Mouse (Mus musculus): ENCODE data around the gene Pdpr. TPM values are rescaled to one million over a fixed set of nuclear protein-coding genes. Genes with fewer than 3 reads are reported as not detected.

The Pdpr gene
- polyA plus RNA-seq, 1 experiment from 2014 or later = 14.7 TPM

DNA sequence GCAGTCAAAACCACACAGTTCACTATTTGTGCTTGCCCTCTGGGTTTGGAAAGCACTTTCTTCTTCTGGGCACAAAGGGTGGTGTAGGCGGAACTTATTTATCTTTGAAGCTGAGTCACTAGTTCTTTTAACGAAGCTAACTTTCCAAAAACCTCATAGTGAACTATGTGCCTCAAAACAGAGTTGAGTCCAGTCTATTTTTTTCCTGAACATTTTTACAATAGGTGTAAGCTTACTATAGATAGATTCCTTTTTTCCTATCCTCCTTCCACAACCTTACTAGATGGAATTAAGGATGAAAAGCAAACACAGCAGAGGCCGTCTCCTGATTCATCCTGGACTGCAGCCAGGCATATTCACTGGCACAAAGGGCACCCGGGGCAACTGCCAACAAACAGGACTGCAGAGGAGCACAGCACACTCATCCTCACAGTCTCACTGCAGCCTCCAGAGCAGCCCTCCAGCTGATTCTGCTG, 91.1 kb downstream of the Pdpr start:
- H3K27me3 ChIP-seq = no peaks in the 10 kb centered on the region
- no peaks in the 10 kb centered on the region for H3K4me1 ChIP-seq (replicated peaks)
- H3K4me3 ChIP-seq (replicated peaks) = no peak overlapping the region
- H3K9ac ChIP-seq (replicated peaks) = no peak overlapping the region
- 88% methylated on average over 4 of the region's 4 CpGs for WGBS
- no peak overlapping the region for H3K27ac ChIP-seq
- H3K4me2 ChIP-seq = no peak overlapping the region
- peaks cover 87% of the 10 kb centered on the region for H3K36me3 ChIP-seq
- no peak for ATAC-seq (ENCODE audit: insufficient number of reproducible peaks, insufficient read depth, low FRiP score, low TSS enrichment, low read depth)
- H3K9me3 ChIP-seq = no peaks in the 10 kb centered on the region

Other genes starting within 250 kb of the Pdpr start
- 84.9 and 88.6 TPM in 2 replicates for gene Cog4, start 248.0 kb upstream of the Pdpr start, polyA plus RNA-seq (2016; fragmentation: Nextera tagmentation; extraction: Ambion mirVana)
- 207 and 211 TPM in 2 replicates for gene Sf3b3, start 247.8 kb upstream of the Pdpr start, polyA plus RNA-seq (2016; fragmentation: Nextera tagmentation; extraction: Ambion mirVana)
- 17.9 and 20.3 TPM in 2 replicates for gene Fuk, start 192.1 kb upstream of the Pdpr start, polyA plus RNA-seq (2016; fragmentation: Nextera tagmentation; extraction: Ambion mirVana)
- 41.6 and 44.2 TPM in 2 replicates for gene St3gal2, start 174.7 kb upstream of the Pdpr start, polyA plus RNA-seq (2016; fragmentation: Nextera tagmentation; extraction: Ambion mirVana)
- 14.5 and 17.3 TPM in 2 replicates for gene Ddx19a, start 96.8 kb upstream of the Pdpr start, polyA plus RNA-seq (2016; fragmentation: Nextera tagmentation; extraction: Ambion mirVana)
- 6.5 and 6.6 TPM in 2 replicates for gene Ddx19b, start 62.9 kb upstream of the Pdpr start, polyA plus RNA-seq (2016; fragmentation: Nextera tagmentation; extraction: Ambion mirVana)
- 65.5 and 73.8 TPM in 2 replicates for gene Aars, start 61.5 kb upstream of the Pdpr start, polyA plus RNA-seq (2016; fragmentation: Nextera tagmentation; extraction: Ambion mirVana)
- gene Exosc6, start 38.3 kb upstream of the Pdpr start, polyA plus RNA-seq (2016; fragmentation: Nextera tagmentation; extraction: Ambion mirVana) = 23.2 and 24.2 TPM in 2 replicates
- 0.24 TPM in 1 of 2 replicates, not detected in the other for gene Clec18a, start 2.2 kb upstream of the Pdpr start, polyA plus RNA-seq (2016; fragmentation: Nextera tagmentation; extraction: Ambion mirVana)
- 87.5 and 99.2 TPM in 2 replicates for gene Glg1, start 164.6 kb downstream of the Pdpr start, polyA plus RNA-seq (2016; fragmentation: Nextera tagmentation; extraction: Ambion mirVana)
- gene Rfwd3, start 205.6 kb downstream of the Pdpr start, polyA plus RNA-seq (2016; fragmentation: Nextera tagmentation; extraction: Ambion mirVana) = 80.2 and 80.3 TPM in 2 replicates
- gene Mlkl, start 243.5 kb downstream of the Pdpr start, polyA plus RNA-seq (2016; fragmentation: Nextera tagmentation; extraction: Ambion mirVana) = 0.24 and 0.84 TPM in 2 replicates